Mouse (Mus musculus): ENCODE results near the gene Crybg1. TPM values are rescaled to one million over a fixed set of nuclear protein-coding genes. Genes with fewer than 3 reads are reported as not detected.

The Crybg1 gene
- total RNA-seq, 2 experiments from 2014 or later = 0.64 to 0.91 TPM

DNA sequence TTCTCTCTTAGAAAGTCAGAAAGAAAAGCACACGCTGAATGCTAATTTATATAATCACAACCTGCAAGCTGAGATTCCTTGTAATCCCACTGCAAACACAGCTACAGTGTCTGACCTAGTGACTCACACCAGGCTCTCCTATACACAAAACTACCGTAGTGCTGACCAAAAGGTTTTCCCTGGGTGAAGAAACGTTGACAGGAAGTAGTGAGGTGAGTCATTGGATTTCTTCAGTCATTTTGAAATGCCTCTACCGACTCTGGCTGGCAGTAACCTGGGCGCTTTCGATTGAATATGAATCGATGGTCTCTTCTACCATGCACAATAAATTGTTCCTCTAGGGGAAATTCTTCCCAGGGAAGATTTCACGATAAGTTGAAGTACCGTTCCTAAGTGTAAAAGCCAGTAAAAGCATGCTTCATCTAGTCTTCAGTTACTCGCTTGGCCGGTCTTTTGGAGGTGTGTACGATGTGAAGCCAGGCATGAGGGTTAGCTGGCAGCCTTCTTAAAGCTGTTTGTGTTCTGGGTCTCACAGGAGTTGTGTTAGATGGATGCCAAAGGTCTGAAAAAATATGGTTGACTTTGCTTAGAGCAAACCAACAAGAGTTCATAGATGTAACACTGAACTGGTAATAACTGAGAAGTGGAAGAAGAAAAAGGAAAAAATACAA is 36.5 kb downstream of the Crybg1 start:
- intact Hi-C loops (cut with DNase I) = no loop called here

DNA sequence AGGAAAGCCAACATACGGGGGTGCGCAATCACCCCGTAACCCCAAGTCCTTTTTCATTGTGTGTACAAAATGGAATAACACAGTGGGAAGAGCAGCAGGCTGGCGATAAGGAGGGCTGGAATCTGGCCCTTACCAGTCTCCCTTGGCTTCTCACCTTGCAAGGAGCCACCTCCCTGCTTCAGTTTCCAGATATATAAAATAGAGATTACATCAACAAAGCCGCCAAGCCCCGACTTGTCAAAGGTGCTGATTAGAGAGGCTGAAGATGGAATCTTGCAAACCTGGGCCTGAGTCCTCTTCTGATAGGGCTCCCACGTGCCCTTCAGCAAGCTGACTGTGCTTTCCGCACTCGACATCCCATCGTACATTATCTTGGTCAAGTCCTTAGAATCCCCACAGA is 37.5 kb downstream of the Crybg1 start:
- DNase-seq (ENCODE audit: low spot score in 2 of 2) = no peak
- intact Hi-C loops (cut with DNase I) = no loop called here

More for the DNA sequence above, 36.5 kb downstream of the Crybg1 start:
- DNase-seq (ENCODE audit: low spot score in 2 of 2) = no peak

DNA sequence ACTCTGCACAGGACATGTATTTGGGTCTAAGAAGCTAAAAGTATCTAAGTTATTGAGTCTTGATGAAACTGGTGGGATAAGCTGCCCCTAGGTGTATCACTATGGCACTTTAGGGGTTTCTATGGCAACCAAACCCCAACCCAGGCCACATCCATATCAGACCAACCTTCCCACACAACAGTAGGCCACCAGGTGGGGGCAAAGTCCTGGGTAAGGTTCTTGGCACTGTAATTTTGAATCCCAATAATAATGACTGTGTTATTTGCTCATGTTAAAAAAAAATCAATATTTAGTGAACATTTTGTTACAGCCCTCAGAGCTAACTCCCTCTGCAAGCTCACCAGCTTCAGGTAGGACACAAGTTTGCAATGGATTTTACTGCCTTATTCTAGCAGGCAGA is 38.2 kb downstream of the Crybg1 start:
- no peak for DNase-seq (ENCODE audit: low spot score in 2 of 2)
- intact Hi-C loops (cut with DNase I) = no loop called here

DNA sequence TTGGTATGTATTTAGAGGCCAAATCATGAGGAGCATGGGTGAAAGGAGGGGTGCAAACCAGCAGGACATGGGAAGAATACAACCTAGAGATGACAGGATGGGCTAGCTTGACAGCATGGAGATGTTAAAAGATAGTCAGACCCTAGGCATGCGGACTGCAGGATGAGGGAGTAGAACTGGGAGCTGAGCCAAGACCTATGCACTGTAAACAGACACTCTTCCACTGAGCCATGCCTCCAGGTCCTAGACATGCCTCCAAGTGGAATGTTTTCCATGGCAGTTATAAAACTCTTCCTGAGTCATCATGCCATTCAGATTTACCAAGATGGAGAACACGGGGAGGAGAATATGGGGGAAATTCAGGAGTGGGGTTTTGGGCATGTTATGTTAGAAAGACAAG is 53.9 kb downstream of the Crybg1 start:
- intact Hi-C loops (cut with DNase I) = no loop called here
- no peak for DNase-seq (ENCODE audit: low spot score in 2 of 2)

DNA sequence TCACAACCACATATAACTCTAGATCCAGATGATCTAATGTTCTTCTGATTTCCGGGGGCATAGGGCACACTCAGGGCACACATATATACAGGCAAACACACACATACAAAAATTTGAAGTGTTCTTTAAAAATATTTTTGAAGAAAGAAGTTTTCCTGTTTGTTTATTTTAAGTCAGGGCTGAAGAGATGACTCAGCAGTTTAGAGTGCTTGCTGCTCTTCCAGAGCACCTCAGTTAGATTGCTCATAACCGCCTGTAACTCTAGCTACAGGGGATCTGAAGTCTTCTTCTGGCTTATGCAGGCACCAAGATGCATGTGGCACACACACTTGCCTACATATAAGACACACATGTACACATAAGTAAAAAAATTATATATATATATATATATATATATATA is 56.9 kb downstream of the Crybg1 start:
- intact Hi-C loops (cut with DNase I) = no loop called here
- DNase-seq (ENCODE audit: low spot score in 2 of 2) = no peak

DNA sequence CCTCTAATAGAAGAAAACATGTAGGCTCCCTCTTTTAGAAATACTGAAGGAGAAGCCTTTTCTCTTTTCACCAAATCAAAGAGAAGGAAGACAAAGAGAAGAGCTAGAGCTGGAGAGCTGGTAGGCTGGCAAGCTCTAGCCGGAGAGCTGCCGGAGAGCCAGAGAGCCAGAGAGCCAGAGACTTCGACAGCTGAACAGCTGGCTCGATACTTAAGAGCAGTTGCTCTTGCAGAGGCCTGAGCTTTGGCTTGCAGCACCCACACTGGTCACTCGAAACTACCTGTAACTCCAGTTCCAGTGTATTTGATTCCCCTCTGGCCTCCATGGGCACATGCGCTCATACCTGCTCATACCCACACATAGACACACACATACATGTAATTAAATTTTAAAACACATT is 68.3 kb downstream of the Crybg1 start:
- intact Hi-C loops (cut with DNase I) = no loop called here

DNA sequence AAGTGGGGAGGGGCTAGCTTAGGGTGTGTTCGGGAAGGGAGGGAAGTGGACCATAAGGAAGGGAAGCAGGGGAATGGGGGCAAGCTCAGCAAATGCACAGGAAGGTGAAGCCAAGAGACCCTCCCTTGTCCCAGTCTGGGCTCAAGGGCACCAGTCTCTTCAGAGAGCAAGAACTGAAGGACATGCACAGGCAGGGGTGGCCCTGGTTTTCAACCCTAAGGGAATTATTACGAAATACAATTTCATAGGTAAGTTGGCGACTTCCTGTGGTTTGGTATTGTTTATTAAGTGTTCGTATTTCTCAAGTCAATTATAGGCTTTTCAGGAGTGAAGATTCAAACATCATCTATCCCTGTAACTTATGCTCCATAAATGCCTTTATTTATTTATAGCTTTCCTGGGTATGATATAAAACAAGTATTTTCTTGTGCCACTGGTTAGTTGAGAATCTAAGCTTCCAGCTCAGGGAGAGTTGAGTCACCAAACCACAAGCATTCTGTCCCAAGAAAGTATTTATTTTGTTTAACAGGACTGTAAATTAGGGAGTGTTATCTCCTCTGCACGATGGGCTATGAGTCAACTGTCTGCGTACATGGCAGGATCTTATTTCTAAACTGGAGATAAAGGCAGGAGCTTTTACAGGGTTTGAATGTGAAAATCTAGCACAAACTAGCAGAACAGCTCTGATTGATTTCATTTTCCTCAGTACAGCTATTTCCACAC is 69.7 kb downstream of the Crybg1 start:
- DNase-seq (ENCODE audit: low spot score in 2 of 2) = no peak
- intact Hi-C loops (cut with DNase I) = no loop called here

More for the DNA sequence above, 68.3 kb downstream of the Crybg1 start:
- DNase-seq (ENCODE audit: low spot score in 2 of 2) = no peak

DNA sequence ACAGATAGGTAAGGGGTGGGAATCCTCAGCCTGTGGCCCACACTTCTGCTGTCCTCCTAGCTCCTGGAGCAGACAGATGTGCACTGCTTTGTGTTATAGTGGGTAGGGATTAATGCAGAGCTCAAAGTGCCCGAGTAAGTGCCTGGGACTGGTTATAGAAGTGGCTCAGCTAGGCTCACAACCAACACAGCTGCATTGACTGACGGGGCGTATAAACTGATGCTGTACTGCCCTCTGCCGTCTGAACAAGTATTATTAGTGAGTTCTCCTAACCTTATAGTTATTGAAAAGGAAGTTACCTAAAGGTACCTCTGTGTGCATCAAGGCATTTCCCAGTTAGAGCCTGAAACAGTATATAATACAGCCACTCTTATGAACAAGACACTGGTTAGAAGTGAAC is 77.6 kb downstream of the Crybg1 start:
- intact Hi-C loops (cut with DNase I) = loop anchor here (1.0 kb wide), 1 partner anchor 117 kb away; no protein-coding TSS in a partner anchor
- peak; percentile 64 to 71 for DNase-seq (ENCODE audit: low spot score in 2 of 2)

DNA sequence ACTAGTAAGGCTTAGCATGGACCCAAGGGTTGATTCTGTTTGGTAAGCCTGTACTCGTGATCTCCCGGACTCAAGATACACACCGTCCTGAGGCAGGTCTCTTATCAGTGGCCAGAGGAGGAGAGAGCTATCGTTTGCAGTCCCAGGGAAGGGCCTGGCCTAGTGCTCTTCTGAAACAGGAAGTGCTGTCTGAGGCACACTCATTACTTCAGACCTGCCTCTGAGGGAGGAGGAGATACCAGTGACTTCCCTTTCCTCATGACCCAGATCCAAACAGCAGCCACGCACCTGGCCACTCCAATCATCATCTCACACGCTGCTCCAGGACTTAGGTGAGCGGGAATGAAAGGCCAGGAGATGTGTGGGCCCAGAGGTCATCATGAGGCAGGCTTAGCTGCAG is 79.5 kb downstream of the Crybg1 start:
- no peak for DNase-seq (ENCODE audit: low spot score in 2 of 2)
- intact Hi-C loops (cut with DNase I) = no loop called here

DNA sequence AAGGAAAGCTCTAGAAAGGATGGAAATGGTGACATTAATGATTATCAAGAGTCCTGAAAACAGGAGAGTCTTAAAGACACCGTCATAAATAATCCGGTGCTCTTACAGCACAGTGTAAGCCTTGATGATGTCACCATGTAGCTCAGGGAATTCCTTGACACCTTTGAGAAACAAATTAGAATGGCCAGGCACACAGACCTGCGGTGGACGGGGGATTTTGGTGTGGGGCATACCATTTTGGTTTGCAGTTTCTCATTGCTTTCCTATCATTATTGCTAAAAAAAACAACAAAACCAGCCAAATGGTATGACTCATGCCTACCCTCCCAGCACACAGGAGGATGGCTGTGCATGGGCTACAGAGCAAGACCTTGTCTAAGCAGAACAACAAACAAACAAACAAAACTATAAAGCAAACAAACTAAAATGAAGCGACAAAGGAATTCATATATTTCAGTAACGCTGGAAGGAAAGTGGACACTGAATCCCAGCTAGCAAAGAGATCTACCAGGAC is 82.7 kb downstream of the Crybg1 start:
- intact Hi-C loops (cut with DNase I) = no loop called here
- no peak for DNase-seq (ENCODE audit: low spot score in 2 of 2)

DNA sequence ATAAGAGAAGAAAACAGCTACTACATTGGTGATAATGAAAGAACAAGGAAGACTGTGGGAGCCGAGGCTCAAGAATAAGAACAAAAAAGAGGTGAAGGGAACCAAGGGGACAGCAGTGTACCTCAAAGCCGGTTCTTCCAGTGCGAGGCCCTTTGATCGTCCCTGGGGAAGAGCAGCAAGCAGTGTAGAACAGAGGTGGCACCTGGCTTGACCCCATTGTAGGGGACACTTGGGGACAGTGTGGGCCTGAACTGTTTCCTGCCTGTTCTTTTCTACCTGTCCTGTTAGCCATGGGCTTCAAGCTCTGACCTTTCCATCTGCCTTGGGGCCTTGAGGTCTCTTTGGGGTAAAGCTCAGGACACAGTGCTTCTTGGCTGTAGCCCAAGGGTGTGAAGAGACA is 85.7 kb downstream of the Crybg1 start:
- intact Hi-C loops (cut with DNase I) = no loop called here

DNA sequence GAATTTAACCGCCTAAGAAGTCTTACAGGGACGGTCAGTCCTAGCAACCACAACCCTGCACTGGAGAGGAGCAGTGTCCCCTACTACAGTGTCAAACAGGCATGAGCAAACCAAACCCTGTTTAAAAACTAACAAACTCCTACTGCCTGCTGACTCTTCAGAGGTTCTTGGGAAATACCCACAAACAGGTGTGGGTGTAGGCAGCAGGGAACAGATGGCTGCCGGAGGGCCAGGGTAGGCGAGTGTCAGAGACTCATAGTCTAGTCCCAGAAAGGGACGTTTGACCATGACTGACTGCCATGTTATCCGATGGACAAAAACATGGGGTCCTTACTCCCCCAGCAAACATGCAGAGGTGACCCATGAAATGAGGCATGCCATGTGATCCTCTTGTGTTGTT is 97.7 kb downstream of the Crybg1 start:
- intact Hi-C loops (cut with DNase I) = no loop called here
- peak in 1 of 2 experiments; percentile 6 for DNase-seq (ENCODE audit: low spot score in 2 of 2)

More for the DNA sequence above, 85.7 kb downstream of the Crybg1 start:
- no peak for DNase-seq (ENCODE audit: low spot score in 2 of 2)

DNA sequence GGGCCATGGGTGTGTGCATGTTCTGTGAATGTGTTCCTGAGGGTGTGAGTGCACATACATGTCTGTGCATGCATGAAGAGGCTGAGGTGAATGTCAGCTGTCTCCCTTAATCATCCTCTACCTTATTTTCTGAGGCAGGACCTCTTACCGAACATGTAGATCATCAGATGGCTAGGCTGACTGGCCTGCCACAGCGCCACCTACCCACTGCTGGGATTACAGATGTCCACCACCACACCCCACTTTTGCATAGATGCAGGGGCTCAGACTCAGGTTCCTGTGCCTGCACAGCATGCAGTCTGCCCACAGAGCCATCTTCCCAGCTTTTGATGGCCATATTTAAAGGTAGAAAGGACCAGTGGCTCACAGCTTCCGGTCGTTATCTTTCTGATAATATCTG is 103.9 kb downstream of the Crybg1 start:
- intact Hi-C loops (cut with DNase I) = no loop called here
- no peak for DNase-seq (ENCODE audit: low spot score in 2 of 2)

DNA sequence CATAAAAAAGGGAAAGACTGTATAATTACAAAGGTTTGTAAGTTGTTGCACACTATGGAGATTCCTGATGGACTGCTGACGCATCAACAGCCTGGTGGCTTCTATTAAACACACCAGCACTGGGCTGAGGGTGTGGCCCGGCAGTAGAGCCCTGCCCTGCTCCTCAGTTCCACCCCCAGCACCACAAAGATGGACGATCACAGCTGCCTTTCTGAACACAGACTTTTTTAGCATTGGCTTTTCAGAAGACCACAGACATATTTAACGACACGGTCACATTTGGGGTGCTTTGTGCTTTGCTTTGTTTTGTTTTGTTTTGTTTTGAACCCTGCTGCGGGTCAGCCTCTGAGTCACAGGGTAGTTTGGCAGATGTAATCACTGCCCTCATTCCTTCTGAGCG is 105.0 kb downstream of the Crybg1 start:
- intact Hi-C loops (cut with DNase I) = no loop called here
- DNase-seq (ENCODE audit: low spot score in 2 of 2) = no peak

DNA sequence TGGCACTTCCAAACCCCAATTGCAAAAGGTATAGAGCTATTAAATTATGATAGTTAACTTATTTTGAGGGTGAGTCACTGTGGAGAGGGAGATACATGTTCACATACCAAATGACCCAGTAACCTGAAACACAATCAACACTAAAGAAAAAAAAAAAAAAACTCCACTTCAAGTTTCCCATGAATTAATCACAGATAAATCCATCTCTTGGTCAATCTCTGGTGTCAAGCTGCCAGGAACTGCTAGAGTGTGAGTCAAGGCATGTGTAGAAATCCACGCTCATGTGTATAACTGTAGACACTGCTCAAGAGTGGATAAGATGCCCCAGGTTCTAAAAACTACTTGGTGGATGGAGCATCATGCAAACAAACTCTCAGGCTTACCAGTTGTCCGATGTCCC is 109.5 kb downstream of the Crybg1 start:
- no peak for DNase-seq (ENCODE audit: low spot score in 2 of 2)
- intact Hi-C loops (cut with DNase I) = no loop called here

DNA sequence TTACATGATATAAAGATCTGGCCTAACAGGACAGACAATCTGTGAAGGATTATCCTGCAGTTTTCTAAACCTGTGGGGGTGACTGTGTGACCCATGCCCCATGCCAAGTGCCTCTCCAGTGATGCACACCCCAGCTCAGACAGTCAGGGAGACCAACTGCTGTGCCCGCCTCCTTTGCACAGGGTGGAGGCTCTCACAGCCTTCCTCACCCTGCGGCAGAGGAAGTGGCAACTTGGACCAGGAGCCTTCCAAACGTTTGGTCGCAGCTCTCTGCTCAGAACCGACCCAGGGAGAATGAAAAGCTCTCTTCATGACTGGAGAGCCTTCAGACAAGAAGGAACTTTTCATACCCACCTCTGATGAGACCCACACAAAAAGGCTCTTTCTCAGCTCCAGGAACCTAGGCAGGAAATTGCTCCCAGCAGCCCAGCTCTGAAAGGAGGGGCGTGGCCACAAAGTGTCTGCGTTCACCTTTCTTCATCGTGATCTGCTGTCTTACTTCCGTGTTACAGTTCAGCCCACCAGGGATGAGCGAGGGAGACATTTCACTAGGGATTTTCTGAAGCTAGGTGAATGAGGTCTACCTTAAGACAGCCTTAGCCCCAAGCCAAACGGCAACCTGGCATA is 110.6 kb downstream of the Crybg1 start:
- intact Hi-C loops (cut with DNase I) = no loop called here

DNA sequence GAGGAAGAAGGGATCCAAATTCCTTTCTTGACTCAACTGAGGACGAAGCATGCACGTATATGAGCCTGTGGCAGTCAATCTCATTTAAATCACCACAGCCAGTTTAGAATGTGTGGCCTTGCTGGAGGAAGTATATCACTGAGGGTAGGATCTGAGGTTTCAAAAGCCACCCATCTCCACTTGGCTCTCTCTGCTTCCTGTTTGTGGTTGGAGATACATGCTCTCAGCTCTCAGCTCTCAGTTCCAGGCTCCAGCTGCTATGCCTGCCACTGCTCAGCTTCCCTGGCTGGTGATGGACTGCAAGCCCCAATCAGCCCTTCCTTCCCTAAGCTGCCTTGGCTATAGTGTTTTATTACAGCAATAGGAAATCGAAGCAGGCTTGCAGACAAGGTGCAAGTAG is 119.1 kb downstream of the Crybg1 start:
- intact Hi-C loops (cut with DNase I) = no loop called here
- no peak for DNase-seq (ENCODE audit: low spot score in 2 of 2)

More for the DNA sequence above, 110.6 kb downstream of the Crybg1 start:
- no peak for DNase-seq (ENCODE audit: low spot score in 2 of 2)

DNA sequence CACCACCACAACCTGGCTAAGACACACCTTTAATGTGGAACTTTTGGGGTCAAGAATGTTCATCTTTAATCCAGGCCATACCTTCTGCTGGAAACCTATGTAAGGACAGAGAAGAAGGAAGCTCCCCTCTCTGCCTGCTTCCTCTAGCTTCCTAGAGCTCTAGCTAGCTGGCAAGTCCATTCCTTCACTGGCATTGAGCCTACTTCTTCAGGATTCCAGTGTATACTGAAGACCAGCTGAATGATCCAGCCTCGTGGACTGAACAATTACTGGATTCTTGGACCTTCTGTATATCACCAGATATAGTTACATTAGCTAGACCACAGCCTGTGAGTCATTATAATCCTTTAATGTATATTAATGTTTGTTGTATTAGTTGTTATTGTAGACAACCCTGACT is 121.4 kb downstream of the Crybg1 start:
- no peak for DNase-seq (ENCODE audit: low spot score in 2 of 2)
- intact Hi-C loops (cut with DNase I) = no loop called here

DNA sequence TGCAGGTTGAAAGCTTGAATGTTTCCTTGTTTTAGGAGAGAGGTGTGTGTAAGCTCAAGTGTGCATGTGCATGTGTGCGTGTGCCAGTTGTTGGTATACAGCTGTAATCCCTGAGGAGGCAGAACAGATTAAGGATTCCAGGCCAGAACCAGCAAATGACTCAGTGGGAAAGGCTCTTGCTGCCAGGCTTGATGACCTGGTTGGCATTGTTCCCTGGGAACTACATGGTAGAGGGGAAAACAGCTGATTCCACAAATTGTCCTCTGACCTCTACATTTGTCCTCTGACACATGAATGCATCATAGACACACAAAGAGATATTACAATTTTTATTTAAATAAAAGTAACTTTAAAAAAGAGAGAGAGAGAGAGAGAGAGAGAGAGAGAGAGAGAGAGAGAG is 122.5 kb downstream of the Crybg1 start:
- no peak for DNase-seq (ENCODE audit: low spot score in 2 of 2)
- intact Hi-C loops (cut with DNase I) = no loop called here

DNA sequence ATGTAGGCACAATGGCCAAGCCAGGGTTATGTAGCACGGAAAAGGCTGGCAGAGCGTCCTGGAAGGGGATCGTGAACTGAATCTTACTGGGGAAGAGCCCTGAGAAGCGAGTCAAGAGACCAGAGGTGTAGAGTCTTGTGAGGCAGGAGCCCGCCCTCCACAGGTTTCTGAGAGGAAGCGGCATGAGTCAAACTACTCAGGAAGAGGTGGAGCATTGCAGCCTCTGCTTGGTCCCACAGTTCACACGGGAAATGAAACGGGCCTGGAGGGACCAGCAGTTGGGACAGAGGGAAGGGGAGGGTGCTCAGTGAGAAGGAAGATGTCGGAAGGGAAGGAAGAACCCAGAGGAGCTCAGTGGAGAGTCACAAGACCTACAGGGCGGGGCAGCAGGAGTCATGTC is 123.9 kb downstream of the Crybg1 start:
- no peak for DNase-seq (ENCODE audit: low spot score in 2 of 2)

DNA sequence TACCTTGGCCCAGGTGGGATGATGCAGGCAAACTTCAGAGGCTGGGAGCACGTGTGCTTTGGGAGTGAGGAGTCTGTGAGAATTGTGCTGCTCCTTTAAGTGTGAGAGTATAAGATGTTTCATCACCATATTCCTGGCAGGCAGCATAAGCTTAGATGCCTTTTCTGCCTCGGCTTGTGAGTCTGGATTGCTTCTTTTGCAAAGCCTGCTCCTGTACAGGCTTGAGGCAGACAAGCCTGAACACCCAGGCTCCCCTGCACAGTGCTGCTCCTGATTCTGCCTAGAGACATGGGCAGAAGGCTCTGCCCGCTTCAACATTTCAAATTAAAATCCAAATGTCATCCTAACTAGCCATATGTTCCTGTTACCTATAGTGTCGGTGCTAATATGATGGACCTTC is 128.5 kb downstream of the Crybg1 start:
- intact Hi-C loops (cut with DNase I) = no loop called here
- DNase-seq (ENCODE audit: low spot score in 2 of 2) = peak in 1 of 2 experiments; percentile 9

More for the DNA sequence above, 123.9 kb downstream of the Crybg1 start:
- intact Hi-C loops (cut with DNase I) = no loop called here

Data from left cerebral cortex, postnatal 14 days (tissue).